Mouse (Mus musculus): ENCODE data around the gene Exoc3l4. TPM values are rescaled to one million over a fixed set of nuclear protein-coding genes. Genes with fewer than 3 reads are reported as not detected.

The Exoc3l4 gene
- 2.3 TPM for polyA plus RNA-seq (2015; fragmentation: Illumina TruSeq; extraction: RNeasy Lipid Tissue Mini Kit (QIAGEN cat#74804); ENCODE audit: low read depth, low replicate concordance)

GRCm38 (mm10) chr12:111416921-111417779, at the start of gene Exoc3l4:
Gene Exoc3l4 (plus strand): TSS chr12:111417017.

GRCm38 (mm10) chr12:111377376-111377973, 39.3 kb upstream of the Exoc3l4 start, which contains the start of gene Cdc42bpb:
Gene Cdc42bpb (minus strand): TSS chr12:111377718.

GRCm38 (mm10) chr12:111406622-111407021, 10.2 kb upstream of the Exoc3l4 start, which contains the start of gene Lbhd2:
Gene Lbhd2 (plus strand): TSS chr12:111406809.

GRCm38 (mm10) chr12:111442309-111443010, 25.6 kb downstream of the Exoc3l4 start, which contains the start of gene Tnfaip2:
Gene Tnfaip2 (plus strand): TSS chr12:111442469.

Other genes starting within 250 kb of the Exoc3l4 start
- not detected for gene 4930595D18Rik, start 232.5 kb upstream of the Exoc3l4 start, polyA plus RNA-seq (2015; fragmentation: Illumina TruSeq; extraction: RNeasy Lipid Tissue Mini Kit (QIAGEN cat#74804); ENCODE audit: low read depth, low replicate concordance)
- gene Amn, start 145.9 kb upstream of the Exoc3l4 start, polyA plus RNA-seq (2015; fragmentation: Illumina TruSeq; extraction: RNeasy Lipid Tissue Mini Kit (QIAGEN cat#74804); ENCODE audit: low read depth, low replicate concordance), result 8.6 TPM
- gene Cdc42bpb, start 39.3 kb upstream of the Exoc3l4 start, polyA plus RNA-seq (2015; fragmentation: Illumina TruSeq; extraction: RNeasy Lipid Tissue Mini Kit (QIAGEN cat#74804); ENCODE audit: low read depth, low replicate concordance), result 78.4 TPM
- gene Lbhd2, start 10.2 kb upstream of the Exoc3l4 start, polyA plus RNA-seq (2015; fragmentation: Illumina TruSeq; extraction: RNeasy Lipid Tissue Mini Kit (QIAGEN cat#74804); ENCODE audit: low read depth, low replicate concordance), result 5.5 TPM
- gene Tnfaip2, start 25.5 kb downstream of the Exoc3l4 start, polyA plus RNA-seq (2015; fragmentation: Illumina TruSeq; extraction: RNeasy Lipid Tissue Mini Kit (QIAGEN cat#74804); ENCODE audit: low read depth, low replicate concordance), result 1.3 TPM
- 6.2 TPM for gene Gm266, start 68.8 kb downstream of the Exoc3l4 start, polyA plus RNA-seq (2015; fragmentation: Illumina TruSeq; extraction: RNeasy Lipid Tissue Mini Kit (QIAGEN cat#74804); ENCODE audit: low read depth, low replicate concordance)
- 212 TPM for gene Eif5, start 121.0 kb downstream of the Exoc3l4 start, polyA plus RNA-seq (2015; fragmentation: Illumina TruSeq; extraction: RNeasy Lipid Tissue Mini Kit (QIAGEN cat#74804); ENCODE audit: low read depth, low replicate concordance)
- 65.3 TPM for gene Mark3, start 157.5 kb downstream of the Exoc3l4 start, polyA plus RNA-seq (2015; fragmentation: Illumina TruSeq; extraction: RNeasy Lipid Tissue Mini Kit (QIAGEN cat#74804); ENCODE audit: low read depth, low replicate concordance)